Mouse (Mus musculus): ENCODE results near the gene Gprc5c. TPM values are rescaled to one million over a fixed set of nuclear protein-coding genes. Genes with fewer than 3 reads are reported as not detected.

Gene Gprc5c
- total and polyA plus RNA-seq, 3 experiments, result not detected

DNA sequence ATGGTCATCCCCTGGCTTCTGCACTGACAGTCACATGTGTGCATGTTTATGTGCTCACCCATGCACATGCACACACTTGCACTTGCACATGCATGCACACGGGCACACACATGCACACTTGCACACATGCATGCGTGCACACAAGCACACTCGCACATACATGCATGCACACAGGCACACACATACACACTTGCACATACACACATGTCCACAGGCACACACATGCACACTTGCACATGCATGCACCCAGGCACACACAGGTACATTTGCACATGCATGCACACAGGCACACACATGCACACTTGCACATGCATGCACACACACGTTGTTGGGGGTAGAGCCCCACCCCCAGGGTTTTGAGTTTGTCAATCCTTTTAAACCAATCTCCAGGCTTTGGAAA is 34.0 kb upstream of the Gprc5c start:
- H3K9ac ChIP-seq (ENCODE audit: insufficient read depth, low read depth), result no peak overlapping the region
- TF ChIP-seq PAX5 (IDR thresholded peaks at IDR 0.05; ENCODE audit: low read length) (no peak), POLR2A (IDR thresholded peaks at IDR 0.05; ENCODE audit: low read depth, low read length) (no peak), E2F4 (IDR thresholded peaks at IDR 0.05; ENCODE audit: insufficient replicate concordance, low read depth, low read length) (no peak)
- peaks cover 0 to 2% of the 10 kb centered on the region in 2 experiments for H3K36me3 ChIP-seq (replicated peaks in 1 of 2; ENCODE audit: control insufficient read depth in 1 of 2, insufficient read depth in 1 of 2, low read length in 1 of 2)
- in situ Hi-C loops (cut with MboI; ENCODE audit: low pct_ligation_motif_present, low pct_unique_long_range_greater_than_20kb, low sequenced_read_pairs) (loop anchor here (5.0 kb wide), 1 partner anchor 60 kb away; no protein-coding TSS in a partner anchor), dilution Hi-C loops (cut with MboI; ENCODE audit: extremely low pct_ligation_motif_present, extremely low pct_unique_long_range_greater_than_20kb, low sequenced_read_pairs) (no loop called here)
- H3K27me3 ChIP-seq (replicated peaks), result peaks cover 10% of the 10 kb centered on the region
- no peaks in the 10 kb centered on the region for H3K79me2 ChIP-seq (replicated peaks; ENCODE audit: control insufficient read depth, extremely low read depth, insufficient read depth, poor library complexity, severe bottlenecking)
- H3K4me2 ChIP-seq (ENCODE audit: insufficient read depth, low read depth, poor library complexity, severe bottlenecking), result no peak overlapping the region
- DNase-seq (ENCODE audit: extremely low read depth), result no peak
- H3K9me3 ChIP-seq (replicated peaks; ENCODE audit: low read length), result no peaks in the 10 kb centered on the region
- H3K27ac ChIP-seq (ENCODE audit: insufficient read depth, low read depth), result no peak overlapping the region
- peak overlapping the region in 1 of 3 experiments; percentile 11 for H3K4me3 ChIP-seq (replicated peaks in 1 of 3; ENCODE audit: low read depth in 2 of 3, low read length in 2 of 3, poor library complexity in 1 of 3)
- peaks cover 9 to 31% of the 10 kb centered on the region in 2 experiments; a peak in 3 of 4 replicates for H3K4me1 ChIP-seq (ENCODE audit: control insufficient read depth in 1 of 2, insufficient read depth in 2 of 2)

DNA sequence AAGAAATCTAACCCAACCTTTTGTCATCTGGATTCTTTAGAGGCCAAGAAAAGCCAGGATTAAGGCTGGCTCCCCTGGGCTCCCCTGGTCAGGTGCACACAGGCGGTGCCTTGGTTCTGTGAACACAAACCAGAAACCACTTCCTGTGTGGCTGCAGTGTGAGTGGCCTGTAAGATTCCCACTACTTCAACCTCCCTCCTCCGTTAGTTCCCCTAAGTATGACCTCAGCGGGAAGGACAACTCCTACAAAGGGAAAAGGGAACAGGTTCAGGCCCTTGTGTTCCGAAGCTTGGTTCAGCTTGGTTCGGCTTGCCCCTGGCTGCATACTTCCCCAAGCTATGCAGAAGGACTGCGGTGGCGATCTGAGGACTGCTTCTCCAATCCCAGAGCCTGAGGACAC is 32.8 kb upstream of the Gprc5c start:
- no peak for TF ChIP-seq CHD1 (IDR thresholded peaks at IDR 0.05; ENCODE audit: low read depth, low read length)
- no peak for TF ChIP-seq RAD21 (IDR thresholded peaks at IDR 0.05; ENCODE audit: low read depth, low read length)
- TF ChIP-seq SMC3 (IDR thresholded peaks at IDR 0.05; ENCODE audit: low read depth, low read length), result no peak
- no peak for TF ChIP-seq BHLHE40 (IDR thresholded peaks at IDR 0.05; ENCODE audit: low read depth, low read length)
- no peak for TF ChIP-seq NRF1 (IDR thresholded peaks at IDR 0.05; ENCODE audit: low read depth, low read length)
- no peak for TF ChIP-seq PAX5 (IDR thresholded peaks at IDR 0.05; ENCODE audit: low read length)
- TF ChIP-seq SIN3A (IDR thresholded peaks at IDR 0.05; ENCODE audit: low read length), result no peak
- TF ChIP-seq POLR2A (IDR thresholded peaks at IDR 0.05; ENCODE audit: low read depth, low read length), result no peak
- no peak for TF ChIP-seq JUN (IDR thresholded peaks at IDR 0.05; ENCODE audit: insufficient read depth, low read depth, low read length)
- TF ChIP-seq USF2 (conservative IDR thresholded peaks at IDR 0.05; ENCODE audit: low read depth, low read length), result no peak
- TF ChIP-seq MYC (IDR thresholded peaks at IDR 0.05; ENCODE audit: low read depth, low read length), result no peak
- H3K27ac ChIP-seq (ENCODE audit: insufficient read depth, low read depth), result no peak overlapping the region
- H3K79me2 ChIP-seq (replicated peaks; ENCODE audit: control insufficient read depth, extremely low read depth, insufficient read depth, poor library complexity, severe bottlenecking), result no peaks in the 10 kb centered on the region
- no peak overlapping the region for H3K4me3 ChIP-seq (replicated peaks in 1 of 3; ENCODE audit: low read depth in 2 of 3, low read length in 2 of 3, poor library complexity in 1 of 3)
- H3K27me3 ChIP-seq (replicated peaks), result peaks cover 7% of the 10 kb centered on the region
- DNase-seq (ENCODE audit: extremely low read depth), result no peak
- H3K9me3 ChIP-seq (replicated peaks; ENCODE audit: low read length), result no peaks in the 10 kb centered on the region
- dilution Hi-C loops (cut with MboI; ENCODE audit: extremely low pct_ligation_motif_present, extremely low pct_unique_long_range_greater_than_20kb, low sequenced_read_pairs) (no loop called here), in situ Hi-C loops (cut with MboI; ENCODE audit: low pct_ligation_motif_present, low pct_unique_long_range_greater_than_20kb, low sequenced_read_pairs) (loop anchor here (5.0 kb wide), 1 partner anchor 59 kb away; no protein-coding TSS in a partner anchor)
- H3K36me3 ChIP-seq (replicated peaks in 1 of 2; ENCODE audit: control insufficient read depth in 1 of 2, insufficient read depth in 1 of 2, low read length in 1 of 2), result peaks cover 0 to 2% of the 10 kb centered on the region in 2 experiments
- peaks cover 9 to 34% of the 10 kb centered on the region in 2 experiments; a peak in 3 of 4 replicates for H3K4me1 ChIP-seq (ENCODE audit: control insufficient read depth in 1 of 2, insufficient read depth in 2 of 2)
- H3K4me2 ChIP-seq (ENCODE audit: insufficient read depth, low read depth, poor library complexity, severe bottlenecking), result no peak overlapping the region
- no peak overlapping the region for H3K9ac ChIP-seq (ENCODE audit: insufficient read depth, low read depth)

DNA sequence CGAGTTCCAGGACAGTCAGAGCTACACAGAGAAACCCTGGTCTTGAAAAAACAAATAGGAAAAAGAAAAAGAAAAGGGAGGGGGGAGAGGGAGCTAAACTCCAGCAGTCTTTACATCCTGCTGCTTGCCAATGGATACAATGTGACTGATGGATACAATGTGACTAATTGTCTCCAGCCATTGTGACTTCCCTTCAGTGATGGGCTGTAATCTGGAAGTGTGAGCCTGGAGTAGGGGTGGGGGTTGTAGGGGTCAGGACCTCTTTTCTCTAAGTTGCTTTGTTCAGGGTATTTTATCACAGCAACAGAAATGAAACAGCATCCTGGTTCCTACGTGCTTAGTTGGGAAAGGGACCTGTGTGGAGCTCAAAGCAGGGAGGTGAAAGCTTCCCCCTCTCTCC is 31.8 kb upstream of the Gprc5c start:
- H3K9me3 ChIP-seq (replicated peaks; ENCODE audit: low read length), result no peaks in the 10 kb centered on the region
- no peak overlapping the region for H3K4me2 ChIP-seq (ENCODE audit: insufficient read depth, low read depth, poor library complexity, severe bottlenecking)

More for the DNA sequence above, 31.8 kb upstream of the Gprc5c start:
- Histone ChIP-seq H3K27me3 (replicated peaks) (peaks cover 13% of the 10 kb centered on the region), H3K27ac (ENCODE audit: insufficient read depth, low read depth) (no peak overlapping the region), H3K9ac (ENCODE audit: insufficient read depth, low read depth) (no peak overlapping the region), H3K79me2 (replicated peaks; ENCODE audit: control insufficient read depth, extremely low read depth, insufficient read depth, poor library complexity, severe bottlenecking) (no peaks in the 10 kb centered on the region), H3K4me3 (replicated peaks in 1 of 3; ENCODE audit: low read depth in 2 of 3, low read length in 2 of 3, poor library complexity in 1 of 3) (no peak overlapping the region), H3K36me3 (replicated peaks in 1 of 2; ENCODE audit: control insufficient read depth in 1 of 2, insufficient read depth in 1 of 2, low read length in 1 of 2) (peaks cover 0 to 2% of the 10 kb centered on the region in 2 experiments), H3K4me1 (ENCODE audit: control insufficient read depth in 1 of 2, insufficient read depth in 2 of 2) (peaks cover 9 to 39% of the 10 kb centered on the region in 2 experiments; a peak in 3 of 4 replicates)
- DNase-seq (ENCODE audit: extremely low read depth), result no peak
- dilution Hi-C loops (cut with MboI; ENCODE audit: extremely low pct_ligation_motif_present, extremely low pct_unique_long_range_greater_than_20kb, low sequenced_read_pairs) (no loop called here), in situ Hi-C loops (cut with MboI; ENCODE audit: low pct_ligation_motif_present, low pct_unique_long_range_greater_than_20kb, low sequenced_read_pairs) (loop anchor here (5.0 kb wide), 1 partner anchor 58 kb away; no protein-coding TSS in a partner anchor)
- TF ChIP-seq NELFE (IDR thresholded peaks at IDR 0.05; ENCODE audit: low read depth, low read length), result no peak
- no peak for TF ChIP-seq E2F4 (IDR thresholded peaks at IDR 0.05; ENCODE audit: insufficient replicate concordance, low read depth, low read length)
- no peak for TF ChIP-seq MAFK (IDR thresholded peaks at IDR 0.05; ENCODE audit: insufficient replicate concordance, low read length)
- TF ChIP-seq TBP (conservative IDR thresholded peaks at IDR 0.05; ENCODE audit: low read depth, low read length), result no peak
